Mouse (Mus musculus) stomach, postnatal 0 days (tissue): ENCODE measurements at regions not wholly inside any gene's neighbourhood (a gene's known extent, or its start where the extent isn't known, plus 50 kb on each side); places are given as distances from the start of the nearest gene placed in this dataset.

Source experiments
- CTCF ChIP-seq: IDR thresholded peaks from 2 replicates; pipeline ENCODE4 v1.5.1; 2016; ENCODE audit warnings: antibody characterized with exemption, low read depth, mild to moderate bottlenecking, moderate library complexity
- EP300 ChIP-seq: optimal IDR thresholded peaks from 2 replicates; pipeline ENCODE3; 2016; ENCODE audit warnings: antibody characterized with exemption

DNA sequence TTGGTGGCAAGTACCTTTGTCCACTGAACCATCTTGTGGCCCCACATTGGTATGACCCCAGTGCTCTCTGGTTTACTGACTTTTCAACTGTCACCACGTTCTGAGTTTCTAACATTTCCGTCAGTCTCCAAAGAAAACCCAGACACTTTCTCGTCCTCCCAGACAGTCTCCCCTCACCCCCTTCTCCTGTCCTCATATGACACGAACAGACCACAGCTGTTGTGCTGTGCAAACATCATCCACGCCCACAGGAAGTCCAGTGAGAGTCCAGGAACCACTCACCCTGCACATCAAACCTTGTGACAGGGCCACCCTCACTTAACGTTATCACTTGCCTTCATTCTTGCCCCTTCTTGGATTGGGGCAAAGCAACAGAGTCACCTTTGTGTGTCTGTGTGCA is 51.4 kb upstream of the Kcng1 start:
- TF ChIP-seq CTCF: no peak
- TF ChIP-seq EP300: no peak
